Comparison of ENCODE assay signal across 11 mouse cellular contexts in the genomic region with DNA sequence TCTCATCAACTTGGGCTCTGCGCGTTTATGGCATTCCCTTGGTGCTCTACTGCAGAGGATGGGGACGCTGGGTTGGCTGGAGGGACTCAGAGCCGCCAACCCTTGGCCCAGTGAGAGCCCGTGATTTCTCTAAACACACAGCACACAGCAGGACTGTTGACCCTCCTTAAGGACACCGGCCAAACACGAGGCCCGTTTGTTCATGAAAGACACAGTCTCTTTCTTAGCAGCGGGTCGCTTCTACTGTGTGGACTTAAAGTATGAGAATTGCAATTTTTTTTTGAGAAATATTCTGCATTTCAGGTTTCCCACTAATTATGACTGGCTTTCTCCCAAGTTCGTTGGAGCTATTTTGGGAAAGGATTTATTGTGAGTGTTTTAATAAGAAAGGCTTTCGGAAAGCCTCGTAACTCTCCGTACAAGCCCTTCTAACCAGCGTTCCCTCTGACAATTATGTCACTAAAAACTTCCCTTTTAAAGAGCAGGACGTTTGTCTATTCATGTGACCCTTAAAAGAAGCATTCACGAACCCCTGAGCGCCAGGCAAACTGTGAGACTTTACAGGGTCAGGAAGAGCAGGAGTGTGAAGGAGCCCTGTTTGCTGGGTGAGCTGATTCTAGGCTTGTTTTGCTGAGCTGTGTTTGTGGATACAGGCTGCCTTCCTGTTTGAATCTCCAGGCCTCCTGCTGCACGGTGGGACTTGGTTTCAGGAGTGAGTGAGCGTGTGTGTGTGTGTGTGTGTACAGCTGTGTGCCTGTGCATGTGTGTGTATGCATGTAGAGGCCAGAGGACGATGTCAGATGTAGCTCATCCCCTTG.
DNase-seq lines count a peak whose midpoint lies in the region; ATAC-seq lines count a peak whose summit lies in the region.
"Had no signal": no experiment of that assay in that cellular context is flagged by ENCODE, and none has a peak within 500 bp of the region (broad histone marks: within the 10 kb centered on the region; RNA-seq: fewer than 3 reads in every experiment).

No protein-coding gene starts in this region.

- WGBS in heart, embryonic 13.5 days = 63% methylated on average over 21 of the region's 21 CpGs
- WGBS in midbrain, embryonic 15.5 days = 44% methylated on average over 21 of the region's 21 CpGs
- 48% methylated on average over 21 of the region's 21 CpGs for WGBS in midbrain, embryonic 13.5 days
- WGBS in hindbrain, embryonic 15.5 days = 39% methylated on average over 21 of the region's 21 CpGs
- WGBS in stomach, embryonic 14.5 days = 54% methylated on average over 21 of the region's 21 CpGs

- H3K36me3 ChIP-seq in heart, embryonic 13.5 days = no peaks in the 10 kb centered on the region
- no peaks in the 10 kb centered on the region for H3K36me3 ChIP-seq in midbrain, embryonic 15.5 days (replicated peaks)
- H3K36me3 ChIP-seq in midbrain, embryonic 13.5 days = no peaks in the 10 kb centered on the region
- no peaks in the 10 kb centered on the region for H3K36me3 ChIP-seq in hindbrain, embryonic 15.5 days
- H3K36me3 ChIP-seq in stomach, embryonic 14.5 days (ENCODE audit: control insufficient read depth, insufficient read depth, low read length) = no peaks in the 10 kb centered on the region

- H3K27me3 ChIP-seq in heart, embryonic 13.5 days (replicated peaks) = no peaks in the 10 kb centered on the region
- H3K27me3 ChIP-seq in midbrain, embryonic 15.5 days (replicated peaks) = no peaks in the 10 kb centered on the region
- no peaks in the 10 kb centered on the region for H3K27me3 ChIP-seq in midbrain, embryonic 13.5 days
- no peaks in the 10 kb centered on the region for H3K27me3 ChIP-seq in hindbrain, embryonic 15.5 days
- no peaks in the 10 kb centered on the region for H3K27me3 ChIP-seq in stomach, embryonic 14.5 days (ENCODE audit: control insufficient read depth, insufficient read depth, low read length)

- no peaks in the 10 kb centered on the region for H3K9me3 ChIP-seq in heart, embryonic 13.5 days
- no peaks in the 10 kb centered on the region for H3K9me3 ChIP-seq in midbrain, embryonic 15.5 days
- H3K9me3 ChIP-seq in midbrain, embryonic 13.5 days = no peaks in the 10 kb centered on the region
- H3K9me3 ChIP-seq in hindbrain, embryonic 15.5 days = no peaks in the 10 kb centered on the region
- H3K9me3 ChIP-seq in stomach, embryonic 14.5 days (ENCODE audit: control insufficient read depth, low read depth, low read length) = no peaks in the 10 kb centered on the region

- no peak for ATAC-seq in heart, embryonic 13.5 days (ENCODE audit: extremely low read depth, insufficient number of reproducible peaks, low FRiP score, low TSS enrichment)
- ATAC-seq in midbrain, embryonic 15.5 days (replicated peaks) = no peak
- no peak for ATAC-seq in midbrain, embryonic 13.5 days
- no peak for ATAC-seq in hindbrain, embryonic 15.5 days (ENCODE audit: low FRiP score, low read depth)
- no peak for ATAC-seq in stomach, embryonic 14.5 days (ENCODE audit: insufficient number of reproducible peaks, insufficient read depth, low FRiP score, low read depth)

- 0 out of 2 replicates have a peak overlapping the region, but pooled peaks have one; percentile 7 for H3K27ac ChIP-seq in heart, embryonic 13.5 days (replicated peaks)
- peak overlapping the region; percentile 7; the same call in 1 of the 2 replicates for H3K27ac ChIP-seq in midbrain, embryonic 15.5 days
- H3K27ac ChIP-seq in midbrain, embryonic 13.5 days = no peak overlapping the region
- H3K27ac ChIP-seq in hindbrain, embryonic 15.5 days (replicated peaks) = 0 out of 2 replicates have a peak overlapping the region, but pooled peaks have one; percentile 62
- H3K27ac ChIP-seq in stomach, embryonic 14.5 days (ENCODE audit: low read length) = peak overlapping the region; percentile 61

- DNase-seq in heart, adult 11 months = no peak
- no peak for DNase-seq in spleen, postnatal 10 days (ENCODE audit: low spot score in 2 of 2)
- DNase-seq in testis, postnatal 14 days (ENCODE audit: low spot score) = no peak
- DNase-seq: cerebellum, adult 18-20 months; lung, adult 18-20 months; thymus, adult 18-20 months had no signal

- no peak overlapping the region for H3K4me3 ChIP-seq in heart, embryonic 13.5 days
- H3K4me3 ChIP-seq in midbrain, embryonic 15.5 days = no peak overlapping the region
- no peak overlapping the region for H3K4me3 ChIP-seq in midbrain, embryonic 13.5 days (replicated peaks)
- H3K4me3 ChIP-seq in hindbrain, embryonic 15.5 days = no peak overlapping the region
- H3K4me3 ChIP-seq in stomach, embryonic 14.5 days (ENCODE audit: low read depth, low read length) = no peak overlapping the region

- H3K9ac ChIP-seq in heart, embryonic 13.5 days = no peak overlapping the region
- H3K9ac ChIP-seq in midbrain, embryonic 15.5 days = no peak overlapping the region
- no peak overlapping the region for H3K9ac ChIP-seq in midbrain, embryonic 13.5 days (replicated peaks)
- H3K9ac ChIP-seq in hindbrain, embryonic 15.5 days = no peak overlapping the region
- H3K9ac ChIP-seq in stomach, embryonic 14.5 days (replicated peaks; ENCODE audit: low read depth, low read length) = no peak overlapping the region

- H3K4me1 ChIP-seq in heart, embryonic 13.5 days = peaks cover 61% of the 10 kb centered on the region
- peaks cover 51% of the 10 kb centered on the region for H3K4me1 ChIP-seq in midbrain, embryonic 15.5 days
- H3K4me1 ChIP-seq in midbrain, embryonic 13.5 days (replicated peaks) = peaks cover 57% of the 10 kb centered on the region
- peaks cover 67% of the 10 kb centered on the region for H3K4me1 ChIP-seq in hindbrain, embryonic 15.5 days (replicated peaks)
- H3K4me1 ChIP-seq in stomach, embryonic 14.5 days (ENCODE audit: control insufficient read depth, insufficient read depth, low read length) = peaks cover 23% of the 10 kb centered on the region

- H3K4me2 ChIP-seq in heart, embryonic 13.5 days = no peak overlapping the region
- H3K4me2 ChIP-seq in midbrain, embryonic 15.5 days = no peak overlapping the region
- no peak overlapping the region for H3K4me2 ChIP-seq in midbrain, embryonic 13.5 days (replicated peaks)
- no peak overlapping the region for H3K4me2 ChIP-seq in hindbrain, embryonic 15.5 days
- no peak overlapping the region for H3K4me2 ChIP-seq in stomach, embryonic 14.5 days (replicated peaks; ENCODE audit: low read depth, low read length)
